In genomic region chr11:101051051-101051493, GRCm38 (mm10) we compare ENCODE assay signal across 21 mouse cellular contexts. TPM values are rescaled to one million over a fixed set of nuclear protein-coding genes. Genes with fewer than 3 reads are reported as not detected.
A peak's percentile ranks its signal among the peaks of the same experiment; 100 is the strongest.
DNase-seq lines count a peak whose midpoint lies in the region; ATAC-seq and TF ChIP-seq lines count a peak whose summit lies in the region.
"Had no signal": no experiment of that assay in that cellular context is flagged by ENCODE, and none has a peak within 500 bp of the region (broad histone marks: within the 10 kb centered on the region; RNA-seq: fewer than 3 reads in every experiment).

No protein-coding gene starts in this region.

- TF ChIP-seq CTCF in liver, adult 2 months (IDR thresholded peaks at IDR 0.05; ENCODE audit: low read depth, low read length) = no peak

- TF ChIP-seq POLR2A in liver, adult 2 months (IDR thresholded peaks at IDR 0.05; ENCODE audit: extremely low read depth, insufficient read depth, low read length) = no peak

- peaks cover 4% of the 10 kb centered on the region; the same call in 1 of the 2 replicates for H3K9me3 ChIP-seq in heart, embryonic 13.5 days
- no peaks in the 10 kb centered on the region for H3K9me3 ChIP-seq in liver, embryonic 11.5 days (ENCODE audit: control insufficient read depth, low read length)
- H3K9me3 ChIP-seq: hindbrain, embryonic 12.5 days; kidney, embryonic 15.5 days; liver, embryonic 15.5 days; midbrain, embryonic 10.5 days; neural tube, embryonic 15.5 days had no signal

- H3K36me3 ChIP-seq in heart, embryonic 13.5 days = peaks cover 98% of the 10 kb centered on the region
- peaks cover 3% of the 10 kb centered on the region; the same call in 1 of the 2 replicates for H3K36me3 ChIP-seq in liver, adult 2 months (ENCODE audit: control insufficient read depth, insufficient read depth, low read length)
- H3K36me3 ChIP-seq in liver, embryonic 11.5 days (ENCODE audit: control insufficient read depth, insufficient read depth, low read length) = peaks cover 34% of the 10 kb centered on the region

- peaks cover 33% of the 10 kb centered on the region for H3K4me1 ChIP-seq in heart, embryonic 13.5 days
- peaks cover 4% of the 10 kb centered on the region; the same call in 1 of the 2 replicates for H3K4me1 ChIP-seq in liver, adult 2 months (ENCODE audit: control insufficient read depth, insufficient read depth, low read length)
- H3K4me1 ChIP-seq in liver, embryonic 11.5 days (replicated peaks; ENCODE audit: control insufficient read depth, insufficient read depth, low read length) = peaks cover 8% of the 10 kb centered on the region
- H3K4me1 ChIP-seq: hindbrain, embryonic 12.5 days; kidney, embryonic 15.5 days; midbrain, embryonic 10.5 days; neural tube, embryonic 15.5 days had no signal

- no peak overlapping the region for H3K4me2 ChIP-seq in heart, embryonic 13.5 days
- H3K4me2 ChIP-seq in liver, embryonic 11.5 days = no peak overlapping the region
- H3K4me2 ChIP-seq: heart, embryonic 12.5 days; hindbrain, embryonic 12.5 days; kidney, embryonic 15.5 days; liver, embryonic 15.5 days; neural tube, embryonic 15.5 days had no signal

- DNase-seq in cerebellum, adult 11-12 months = peak; percentile 62
- DNase-seq in cerebellum, adult 8-10 months = no peak
- DNase-seq in heart, adult 9 months (ENCODE audit: low spot score in 2 of 2) = no peak
- DNase-seq in liver, adult 2 months (ENCODE audit: extremely low read depth, low read depth, low spot score) = no peak
- no peak for DNase-seq in liver, embryonic 11.5 days (ENCODE audit: low spot score)
- DNase-seq in layer of hippocampus, adult 9-11 months = peak; percentile 73
- no peak for DNase-seq in kidney, adult 11 months
- DNase-seq: gastrocnemius, postnatal 10 days; lung, postnatal 10 days; thymus, postnatal 25 days had no signal

- no peaks in the 10 kb centered on the region for H3K79me2 ChIP-seq in liver, adult 2 months (ENCODE audit: control insufficient read depth, insufficient read depth, low read length)

- peak overlapping the region; percentile 33; the same call in 1 of the 2 replicates for H3K9ac ChIP-seq in heart, embryonic 13.5 days
- H3K9ac ChIP-seq in liver, adult 2 months (ENCODE audit: low read depth, low read length) = no peak overlapping the region
- no peak overlapping the region for H3K9ac ChIP-seq in liver, embryonic 11.5 days (ENCODE audit: low read depth, low read length)
- H3K9ac ChIP-seq: heart, embryonic 12.5 days; hindbrain, embryonic 12.5 days; kidney, embryonic 15.5 days; liver, embryonic 15.5 days; neural tube, embryonic 15.5 days had no signal

- 81% methylated on average over 6 of the region's 6 CpGs for WGBS in heart, embryonic 13.5 days
- 91% methylated on average over 6 of the region's 6 CpGs for WGBS in liver, adult 2 months
- 84% methylated on average over 6 of the region's 6 CpGs for WGBS in liver, embryonic 11.5 days

- H3K27ac ChIP-seq in heart, embryonic 13.5 days (replicated peaks) = 0 out of 2 replicates have a peak overlapping the region, but pooled peaks have one; percentile 28
- peak overlapping the region; percentile 7; the same call in 1 of the 2 replicates for H3K27ac ChIP-seq in liver, adult 2 months (replicated peaks; ENCODE audit: insufficient read depth, low read depth, low read length)
- no peak overlapping the region for H3K27ac ChIP-seq in liver, embryonic 11.5 days (ENCODE audit: low read depth, low read length)
- H3K27ac ChIP-seq: hindbrain, embryonic 12.5 days; kidney, embryonic 15.5 days; liver, embryonic 15.5 days; midbrain, embryonic 10.5 days; neural tube, embryonic 15.5 days had no signal

- H3K4me3 ChIP-seq in heart, embryonic 13.5 days = no peak overlapping the region
- no peak overlapping the region for H3K4me3 ChIP-seq in liver, adult 2 months (ENCODE audit: insufficient read depth, low read depth, low read length)
- H3K4me3 ChIP-seq in liver, embryonic 11.5 days (ENCODE audit: low read depth, low read length) = no peak overlapping the region
- H3K4me3 ChIP-seq: heart, embryonic 12.5 days; hindbrain, embryonic 12.5 days; kidney, embryonic 15.5 days; liver, embryonic 15.5 days; midbrain, embryonic 10.5 days; neural tube, embryonic 15.5 days had no signal

- no peaks in the 10 kb centered on the region for H3K27me3 ChIP-seq in heart, embryonic 13.5 days (replicated peaks)
- no peaks in the 10 kb centered on the region for H3K27me3 ChIP-seq in liver, adult 2 months (ENCODE audit: control insufficient read depth, insufficient read depth, low read length)
- H3K27me3 ChIP-seq in liver, embryonic 11.5 days (replicated peaks; ENCODE audit: control insufficient read depth, insufficient read depth, low read length) = no peaks in the 10 kb centered on the region
- H3K27me3 ChIP-seq: CH12.LX; heart, embryonic 12.5 days; hindbrain, embryonic 12.5 days; kidney, embryonic 15.5 days; liver, embryonic 15.5 days; neural tube, embryonic 15.5 days had no signal

- no peak for ATAC-seq in heart, embryonic 13.5 days (ENCODE audit: extremely low read depth, insufficient number of reproducible peaks, low FRiP score, low TSS enrichment)
- no peak for ATAC-seq in liver, embryonic 11.5 days (replicated peaks; ENCODE audit: low FRiP score)
- ATAC-seq: forebrain, embryonic 14.5 days had no signal

RNA-seq across cellular contexts. Expression of gene Naglu, which starts 18.7 kb away (rescaled TPM):
- polyA plus RNA-seq in heart, embryonic 13.5 days (2015; fragmentation: Nextera tagmentation; extraction: Ambion mirVana) = 13.5 and 13.7 TPM in 2 replicates
- 22.1 and 23.6 TPM in 2 replicates for total RNA-seq in liver, adult 2 months (2014; rRNA removed)
- polyA plus RNA-seq in liver, adult 2 months (2012; rRNA removed) = 33.8 and 38.8 TPM in 2 replicates
- 7.7 and 8.0 TPM in 2 replicates for polyA plus RNA-seq in liver, embryonic 11.5 days (2014; fragmentation: Nextera tagmentation; extraction: Ambion mirVana)

RNA-seq across cellular contexts. Expression of gene Hsd17b1, which starts 27.1 kb away (rescaled TPM):
- polyA plus RNA-seq in heart, embryonic 13.5 days (2015; fragmentation: Nextera tagmentation; extraction: Ambion mirVana) = 0.14 and 0.17 TPM in 2 replicates
- 0.27 and 0.37 TPM in 2 replicates for total RNA-seq in liver, adult 2 months (2014; rRNA removed)
- 0.12 and 0.37 TPM in 2 replicates for polyA plus RNA-seq in liver, adult 2 months (2012; rRNA removed)
- 0.12 and 0.27 TPM in 2 replicates for polyA plus RNA-seq in liver, embryonic 11.5 days (2014; fragmentation: Nextera tagmentation; extraction: Ambion mirVana)
- polyA plus RNA-seq: embryonic facial prominence, embryonic 14.5 days; forebrain, embryonic 14.5 days; heart, embryonic 12.5 days; intestine, embryonic 14.5 days; midbrain, embryonic 10.5 days had no signal

RNA-seq across cellular contexts. Expression of gene Coasy, which starts 31.3 kb away (rescaled TPM):
- polyA plus RNA-seq in heart, embryonic 13.5 days (2015; fragmentation: Nextera tagmentation; extraction: Ambion mirVana) = 26.8 and 28.4 TPM in 2 replicates
- 84.0 and 89.9 TPM in 2 replicates for total RNA-seq in liver, adult 2 months (2014; rRNA removed)
- 182 and 194 TPM in 2 replicates for polyA plus RNA-seq in liver, adult 2 months (2012; rRNA removed)
- polyA plus RNA-seq in liver, embryonic 11.5 days (2014; fragmentation: Nextera tagmentation; extraction: Ambion mirVana) = 43.3 and 45.8 TPM in 2 replicates

RNA-seq across cellular contexts. Expression of gene Mlx, which starts 36.0 kb away (rescaled TPM):
- polyA plus RNA-seq in heart, embryonic 13.5 days (2015; fragmentation: Nextera tagmentation; extraction: Ambion mirVana) = 36.3 and 41.6 TPM in 2 replicates
- total RNA-seq in liver, adult 2 months (2014; rRNA removed) = 33.5 and 34.4 TPM in 2 replicates
- polyA plus RNA-seq in liver, adult 2 months (2012; rRNA removed) = 34.8 and 39.8 TPM in 2 replicates
- 45.3 and 45.6 TPM in 2 replicates for polyA plus RNA-seq in liver, embryonic 11.5 days (2014; fragmentation: Nextera tagmentation; extraction: Ambion mirVana)

RNA-seq across cellular contexts. Expression of gene Atp6v0a1, which starts 41.8 kb away (rescaled TPM):
- polyA plus RNA-seq in heart, embryonic 13.5 days (2015; fragmentation: Nextera tagmentation; extraction: Ambion mirVana) = 54.9 and 58.1 TPM in 2 replicates
- 21.5 and 26.8 TPM in 2 replicates for total RNA-seq in liver, adult 2 months (2014; rRNA removed)
- 37.7 and 39.2 TPM in 2 replicates for polyA plus RNA-seq in liver, adult 2 months (2012; rRNA removed)
- 55.4 and 60.0 TPM in 2 replicates for polyA plus RNA-seq in liver, embryonic 11.5 days (2014; fragmentation: Nextera tagmentation; extraction: Ambion mirVana)

Comparison
In these comparisons a context has a peak if more than half of its experiments do, and no peak if none do; other contexts are left out.
1. DNase-seq: peak in cerebellum, adult 11-12 months (single experiment) and layer of hippocampus, adult 9-11 months (single experiment); none in cerebellum, adult 8-10 months (single experiment), heart, adult 9 months (0 of 2), liver, adult 2 months (single experiment), liver, embryonic 11.5 days (single experiment) and kidney, adult 11 months (single experiment).